Mouse (Mus musculus): ENCODE data around the gene Vps29.

Gene Vps29

DNA sequence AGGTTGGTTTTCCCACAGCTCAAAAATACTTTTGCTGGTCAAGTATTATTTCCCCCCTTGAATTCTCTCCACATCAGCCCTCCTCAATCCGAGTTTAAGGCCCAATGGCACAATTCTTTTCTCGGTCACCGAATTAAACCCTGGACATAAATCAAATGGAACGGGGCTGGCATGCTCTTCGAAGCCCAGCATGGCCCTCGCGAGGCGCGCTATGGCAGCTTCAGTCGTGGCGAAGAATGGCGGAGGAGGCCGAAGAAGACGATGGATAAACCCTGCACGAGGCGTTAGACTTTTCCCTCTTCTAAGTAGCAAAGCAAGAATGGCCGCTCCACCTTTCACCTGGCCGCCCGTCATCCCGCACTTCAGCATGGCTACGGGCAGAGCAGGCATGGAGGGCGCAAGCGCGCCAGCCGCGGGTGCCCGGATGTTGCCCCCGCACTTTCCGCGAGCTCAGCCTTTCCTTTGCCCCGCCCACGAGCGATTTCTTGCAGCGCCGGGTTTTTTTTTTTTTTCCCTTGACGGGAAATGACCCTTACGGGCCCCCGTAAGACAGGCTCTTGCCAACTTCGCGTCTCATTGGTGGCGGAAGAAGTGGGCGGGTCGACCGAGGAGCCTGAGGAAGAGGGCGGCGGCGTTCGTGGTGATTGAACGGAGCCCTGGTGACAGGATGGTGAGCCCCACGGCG is at the start of gene Vps29, which contains the start of gene Rad9b:
Gene Vps29, plus strand, starts transcription at position 563 of the 685 bp plus-strand sequence.
Gene Rad9b, minus strand, starts transcription at position 427 of the 685 bp plus-strand sequence.
- under 1% methylated on average over 51 of the region's 51 CpGs for WGBS

DNA sequence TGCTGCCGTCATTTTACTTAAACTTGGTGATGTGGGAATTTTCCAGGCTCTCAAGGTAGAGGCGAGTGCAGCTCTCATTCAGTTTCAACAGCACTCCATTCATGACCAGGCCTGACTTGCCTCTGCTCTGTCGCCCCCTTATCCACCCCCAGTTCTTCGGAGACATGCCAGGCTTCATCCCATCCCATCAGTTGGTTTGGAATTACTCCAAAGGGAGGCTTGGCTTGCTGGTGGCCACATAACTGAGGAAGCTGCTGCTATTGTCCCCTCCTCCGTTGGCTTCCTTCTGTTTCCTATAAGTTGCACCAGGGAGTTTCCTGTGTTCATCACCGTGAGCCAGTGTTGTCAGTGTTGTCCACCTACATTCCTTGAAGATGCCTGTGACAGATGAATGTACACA is 49.6 kb upstream of the Vps29 start:
- 22% methylated on average over 6 of the region's 6 CpGs for WGBS

DNA sequence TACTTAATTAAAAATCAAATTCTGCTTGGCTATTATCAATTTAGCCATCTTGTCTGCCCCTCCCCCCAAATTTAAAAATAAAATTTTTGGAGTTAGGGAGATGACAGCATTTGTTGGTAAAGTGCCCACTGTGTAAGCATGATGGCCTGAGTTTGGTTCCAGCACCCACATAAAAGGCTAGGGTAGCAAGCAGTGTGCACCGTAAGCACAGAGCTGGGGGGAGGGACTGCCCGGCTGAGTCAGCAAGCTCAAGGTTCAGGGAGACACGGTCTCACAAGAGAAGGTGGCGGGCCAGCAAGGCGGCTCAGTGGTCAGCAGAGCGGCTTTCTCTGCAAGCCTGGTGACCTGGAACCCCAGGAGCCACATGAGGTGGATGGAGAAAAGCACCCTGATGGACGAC is 48.7 kb upstream of the Vps29 start:
- 89% methylated on average over 7 of the region's 7 CpGs for WGBS

DNA sequence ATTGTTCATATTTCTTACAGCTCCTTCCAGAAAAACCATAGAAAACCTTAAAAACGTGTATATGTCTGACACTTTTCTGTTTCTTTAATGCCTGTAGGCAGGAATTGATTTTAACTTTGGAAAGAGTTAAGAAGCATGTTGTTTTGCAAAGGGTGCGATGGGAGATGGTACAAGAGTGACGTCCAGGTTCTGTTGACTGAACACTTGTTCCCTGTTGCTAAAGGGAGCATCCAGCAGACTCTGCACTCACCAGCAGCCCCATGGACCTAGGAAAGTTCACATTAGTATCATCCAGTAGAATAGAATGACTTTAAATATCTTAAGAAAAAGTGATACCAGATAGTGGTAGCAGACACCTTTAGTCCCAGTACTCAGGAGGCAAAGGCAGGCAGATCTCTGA is 47.6 kb upstream of the Vps29 start:
- 82% methylated on average over 3 of the region's 3 CpGs for WGBS

DNA sequence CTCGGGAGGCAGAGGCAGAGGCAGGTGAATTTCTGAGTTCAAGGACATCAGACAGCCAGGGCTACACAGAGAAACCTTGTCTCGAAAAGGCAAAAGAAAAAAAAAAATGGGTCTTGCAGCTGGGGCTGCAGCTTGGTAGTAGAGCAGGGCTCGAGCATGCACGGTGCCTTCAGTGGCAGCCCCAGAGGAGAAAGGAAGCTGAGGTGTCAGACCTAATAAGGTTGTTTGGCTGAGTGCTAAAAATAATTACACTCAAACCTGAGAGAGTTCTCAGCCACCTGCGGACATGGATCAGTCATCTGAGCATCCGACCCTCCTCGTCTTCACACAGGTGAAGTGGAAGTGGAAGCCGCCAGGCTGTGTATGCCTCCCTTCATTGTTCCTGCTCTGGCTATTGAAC is 43.5 kb upstream of the Vps29 start:
- 88% methylated on average over 8 of the region's 8 CpGs for WGBS

DNA sequence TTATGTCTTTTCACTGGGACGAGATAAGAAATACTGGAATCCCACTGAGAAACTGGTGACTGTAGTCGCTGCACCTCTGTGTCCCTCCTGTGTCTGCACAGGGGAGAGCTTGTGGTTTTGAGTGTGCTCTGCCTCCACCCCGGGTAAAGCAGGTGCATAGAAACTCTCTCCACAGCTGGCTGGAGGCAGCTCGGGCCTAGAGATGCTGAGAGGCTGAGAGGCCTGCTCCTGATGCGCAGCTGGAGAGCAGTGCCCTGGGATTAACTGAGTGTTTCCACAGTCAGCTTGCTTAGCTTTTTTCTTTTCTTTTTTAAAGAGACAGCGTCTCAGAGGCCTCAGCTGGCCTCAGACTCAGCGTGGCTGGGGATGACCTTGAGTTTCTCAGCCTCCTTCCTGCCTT is 42.5 kb upstream of the Vps29 start:
- WGBS = 64% methylated on average over 7 of the region's 7 CpGs

DNA sequence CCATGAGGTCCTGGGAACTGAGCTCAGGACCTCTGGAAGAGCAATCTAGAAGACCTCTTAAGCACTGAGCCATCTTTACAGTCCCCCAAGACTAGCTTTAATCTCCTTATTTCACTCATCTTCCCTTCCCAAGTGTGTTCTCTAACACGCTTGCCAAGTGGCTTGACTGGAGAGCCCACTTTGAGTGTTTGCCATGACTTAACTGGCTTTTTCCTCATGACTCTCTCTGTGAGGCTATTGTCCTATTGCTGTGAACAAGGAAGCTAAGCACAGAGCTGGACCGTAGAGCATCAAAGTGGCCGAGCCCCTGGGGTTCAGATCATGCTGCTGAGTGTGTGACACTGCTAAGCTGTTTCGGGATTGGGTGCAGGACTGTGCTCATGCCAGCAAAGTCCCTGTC is 41.8 kb upstream of the Vps29 start:
- 73% methylated on average over 4 of the region's 4 CpGs for WGBS

DNA sequence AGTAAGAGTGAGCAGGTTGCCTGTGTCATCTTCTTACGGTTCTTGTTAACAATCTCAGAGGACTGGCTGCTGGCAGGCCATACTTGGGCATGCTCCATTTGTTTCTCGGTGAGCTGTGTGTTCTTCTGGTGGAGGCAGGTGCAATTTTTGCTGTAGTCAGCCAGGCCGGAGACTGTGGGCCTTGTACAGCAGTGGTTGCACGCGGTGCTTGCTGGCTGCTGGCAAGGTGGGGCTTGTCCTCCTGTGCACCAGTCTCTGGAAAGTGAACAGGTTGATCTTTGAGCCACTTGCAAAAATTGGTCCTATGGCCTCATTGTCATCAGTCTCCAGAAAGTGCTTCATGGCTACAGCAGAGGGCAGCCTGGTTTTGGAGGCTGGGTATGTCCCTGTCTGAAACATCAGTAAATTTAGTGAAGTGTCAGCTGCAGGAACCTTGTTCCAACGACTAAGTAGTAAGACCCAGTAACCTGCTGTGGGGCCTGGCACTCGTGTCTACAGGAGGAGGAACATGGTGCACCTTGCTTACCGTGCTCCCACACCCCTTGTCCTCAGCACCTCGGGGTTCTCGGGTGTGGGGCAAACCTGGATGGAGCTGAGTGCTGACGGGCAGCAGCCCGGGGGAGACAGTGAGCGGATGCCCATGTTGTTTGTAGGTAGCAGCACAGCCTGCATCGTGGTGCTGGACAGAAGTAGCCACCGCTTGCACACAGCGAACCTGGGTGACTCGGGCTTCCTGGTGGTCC is 41.1 kb upstream of the Vps29 start:
- WGBS = 79% methylated on average over 17 of the region's 17 CpGs

DNA sequence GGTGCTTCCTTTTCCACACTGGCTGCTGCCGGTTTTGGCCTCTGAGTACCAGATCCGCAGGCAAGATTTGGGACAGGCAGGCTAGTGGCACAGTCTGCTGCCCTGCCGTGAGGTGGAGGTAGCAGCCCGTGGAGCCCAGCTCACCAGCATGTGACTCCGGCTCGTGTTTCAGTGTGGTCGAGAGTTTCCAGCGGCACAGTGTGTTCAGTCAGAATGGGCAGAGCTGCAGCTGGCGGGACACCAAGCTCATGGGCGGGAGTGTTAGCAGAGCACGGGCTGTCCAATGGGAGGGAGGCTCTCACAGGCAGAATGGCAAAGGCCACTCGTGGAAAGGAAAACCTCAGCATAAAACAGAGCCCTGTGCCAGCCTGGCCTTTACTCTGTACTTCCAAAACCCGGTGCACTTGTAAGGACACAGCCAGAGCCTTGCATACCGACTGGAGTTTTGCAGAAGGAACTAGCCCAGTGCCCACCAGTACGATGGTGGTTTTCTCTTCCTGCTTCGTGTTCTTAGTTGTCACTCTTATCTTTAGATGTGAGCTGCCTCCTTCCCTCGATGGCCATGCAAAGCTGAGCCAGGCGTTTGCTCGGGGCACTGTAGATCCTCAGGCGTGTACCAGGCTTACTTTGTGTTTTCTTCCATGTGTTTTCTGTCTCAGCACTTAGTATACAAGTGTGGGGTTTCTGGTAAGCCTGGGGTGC is 39.1 kb upstream of the Vps29 start:
- 47% methylated on average over 20 of the region's 20 CpGs for WGBS

DNA sequence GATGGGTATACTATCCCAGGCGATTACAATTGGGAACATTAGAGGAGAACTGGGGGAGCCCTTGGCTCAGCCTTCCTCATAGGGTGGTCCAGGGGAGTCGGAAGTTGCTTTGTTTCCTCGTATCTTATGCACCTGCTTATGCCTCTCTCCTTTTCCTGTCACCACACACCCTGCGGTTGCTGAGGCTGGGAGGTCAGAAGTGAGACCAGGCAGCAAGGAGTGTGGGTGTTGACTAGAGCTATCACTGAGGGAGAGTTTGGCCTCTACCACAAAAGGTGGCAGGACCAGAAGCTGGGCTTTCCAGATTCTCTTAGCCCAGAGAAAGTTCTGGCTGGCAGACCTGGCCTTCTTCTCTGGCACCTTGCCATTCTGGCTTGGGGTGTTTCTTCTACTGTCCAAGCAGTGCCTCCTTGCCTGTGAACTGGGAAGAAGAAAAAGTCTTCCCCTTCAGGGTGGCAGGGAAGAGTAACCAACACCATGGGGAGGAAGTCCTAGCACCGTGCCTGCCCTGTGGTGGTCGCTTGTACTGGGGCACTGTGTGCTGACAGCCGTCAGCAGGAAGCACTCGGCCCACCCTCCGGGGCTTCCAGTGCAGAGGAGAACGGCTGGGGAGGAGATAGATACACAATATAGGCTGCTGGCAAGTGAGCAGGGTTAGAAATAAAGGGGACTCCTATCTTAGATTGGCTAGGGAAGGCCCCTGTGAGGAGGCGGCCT is 36.7 kb upstream of the Vps29 start:
- WGBS = 68% methylated on average over 11 of the region's 11 CpGs

DNA sequence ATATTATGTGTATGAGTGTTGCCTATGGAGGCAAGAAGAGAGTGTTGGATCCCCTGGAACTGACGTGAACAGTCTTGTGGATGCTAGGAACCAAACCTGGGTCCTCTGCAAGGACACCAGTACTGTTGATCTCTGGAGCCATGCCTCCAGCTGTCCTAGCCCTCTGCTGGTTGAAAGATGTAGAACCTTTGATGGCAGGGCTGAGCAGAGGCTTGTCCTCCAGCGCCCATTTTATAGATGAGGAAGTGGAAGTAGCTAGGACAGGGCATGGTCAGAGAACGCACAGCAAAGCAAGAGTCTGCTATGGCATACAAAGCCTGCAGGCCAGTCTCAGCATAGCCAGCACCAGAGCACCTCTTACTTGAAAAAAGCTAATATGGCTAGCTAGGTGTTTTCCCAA is 36.1 kb upstream of the Vps29 start:
- WGBS = 88% methylated on average over 3 of the region's 3 CpGs

DNA sequence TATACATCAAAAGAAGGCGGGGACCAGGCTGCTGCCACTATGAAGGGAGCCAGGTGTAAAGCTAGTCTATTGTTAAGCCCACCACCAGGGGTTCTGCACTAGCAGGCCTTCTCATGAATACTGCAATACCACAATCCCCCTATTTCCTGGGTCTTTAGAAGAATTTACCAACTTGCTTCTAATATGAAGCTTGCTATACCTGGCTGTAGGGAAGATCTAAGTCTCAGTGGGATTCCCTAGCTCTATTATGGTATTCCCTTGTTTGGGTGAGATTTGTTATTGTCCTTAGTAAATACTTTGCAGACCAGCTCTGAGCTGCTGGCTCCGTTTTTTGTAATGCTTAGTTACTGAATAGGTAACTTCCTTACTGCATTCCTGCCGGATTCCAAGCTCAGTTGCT is 35.2 kb upstream of the Vps29 start:
- 73% methylated on average over 3 of the region's 3 CpGs for WGBS

DNA sequence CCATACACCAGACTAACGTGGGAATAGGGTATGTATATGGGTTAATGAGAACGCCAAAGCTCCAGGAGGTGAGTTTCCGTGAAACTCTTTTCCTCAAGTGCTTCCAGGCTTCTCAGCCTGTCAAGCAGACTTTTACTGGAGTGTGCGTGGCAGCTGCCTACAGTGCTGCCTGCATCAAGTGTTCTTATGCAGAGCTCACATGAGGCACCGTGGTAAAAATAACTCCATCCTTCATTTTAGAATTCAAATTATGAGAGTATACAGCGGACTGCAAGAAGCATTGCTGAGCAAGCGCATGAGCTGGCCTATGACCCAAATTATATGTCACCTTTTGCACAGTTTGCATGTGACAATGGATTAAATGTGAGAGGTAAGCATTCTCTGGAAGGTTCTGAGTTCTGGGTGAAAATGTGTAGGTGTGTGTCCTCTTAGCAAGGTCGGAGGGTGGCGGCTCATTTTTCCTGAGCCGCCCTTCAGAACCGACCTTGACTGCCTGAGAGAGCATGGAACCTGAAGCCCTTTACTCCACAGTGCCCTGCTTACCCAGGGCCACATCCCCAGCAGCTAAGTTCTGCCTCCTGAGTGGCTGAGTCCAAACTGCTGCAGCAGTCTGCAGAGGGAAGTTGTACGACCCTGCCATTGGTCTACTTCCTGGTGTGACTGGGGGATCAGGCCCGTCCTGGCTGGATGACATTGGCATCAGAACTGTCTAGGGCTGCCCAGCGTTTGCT is 34.5 kb upstream of the Vps29 start:
- 52% methylated on average over 14 of the region's 14 CpGs for WGBS

DNA sequence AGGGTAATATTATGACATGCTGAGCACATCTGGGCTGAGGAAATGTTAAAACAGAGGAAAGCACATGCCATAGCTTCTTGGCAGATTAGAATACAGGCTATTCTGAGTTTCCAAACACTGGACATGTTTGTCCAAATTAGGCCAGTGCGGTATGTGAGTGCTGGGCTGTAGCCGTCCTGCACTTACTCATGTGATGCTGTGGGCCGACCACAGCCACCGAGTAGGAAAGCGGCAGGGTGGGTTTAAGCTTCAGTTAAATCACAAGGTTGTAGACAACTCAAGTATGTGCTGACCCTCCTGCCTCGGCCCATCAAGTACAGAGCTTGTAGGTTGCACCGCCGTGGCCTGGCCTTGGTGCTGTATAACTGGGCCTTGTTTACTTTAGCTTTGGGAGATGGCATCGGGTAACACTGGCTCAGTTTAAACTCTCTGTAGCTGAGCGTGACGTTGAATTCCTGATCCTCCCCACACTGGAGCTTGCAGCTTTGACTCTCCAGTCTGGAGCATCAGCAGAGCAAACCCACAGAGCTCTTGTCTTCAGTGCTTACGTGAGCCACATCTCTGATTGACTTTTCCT is 33.9 kb upstream of the Vps29 start:
- 68% methylated on average over 12 of the region's 12 CpGs for WGBS

DNA sequence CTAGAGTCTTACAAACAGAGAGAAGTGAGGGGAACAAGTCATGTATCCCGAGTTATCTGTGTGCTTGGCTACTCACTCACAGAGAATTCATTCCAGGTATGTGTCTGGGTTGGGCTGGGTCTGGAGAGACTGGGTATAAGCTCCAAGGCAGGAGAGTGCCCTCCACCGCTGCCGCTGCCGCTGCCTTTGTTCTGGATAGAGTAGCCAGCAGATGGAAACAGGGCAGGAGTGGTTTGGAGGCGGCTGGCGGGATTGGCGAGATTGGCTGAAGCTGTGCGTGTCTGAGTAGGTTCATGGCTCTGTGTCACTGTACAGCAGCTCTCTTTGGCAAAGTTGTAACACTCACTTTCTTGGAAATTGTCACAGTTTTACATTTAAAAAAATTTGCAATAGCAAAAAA is 30.6 kb upstream of the Vps29 start:
- WGBS = 47% methylated on average over 8 of the region's 8 CpGs

DNA sequence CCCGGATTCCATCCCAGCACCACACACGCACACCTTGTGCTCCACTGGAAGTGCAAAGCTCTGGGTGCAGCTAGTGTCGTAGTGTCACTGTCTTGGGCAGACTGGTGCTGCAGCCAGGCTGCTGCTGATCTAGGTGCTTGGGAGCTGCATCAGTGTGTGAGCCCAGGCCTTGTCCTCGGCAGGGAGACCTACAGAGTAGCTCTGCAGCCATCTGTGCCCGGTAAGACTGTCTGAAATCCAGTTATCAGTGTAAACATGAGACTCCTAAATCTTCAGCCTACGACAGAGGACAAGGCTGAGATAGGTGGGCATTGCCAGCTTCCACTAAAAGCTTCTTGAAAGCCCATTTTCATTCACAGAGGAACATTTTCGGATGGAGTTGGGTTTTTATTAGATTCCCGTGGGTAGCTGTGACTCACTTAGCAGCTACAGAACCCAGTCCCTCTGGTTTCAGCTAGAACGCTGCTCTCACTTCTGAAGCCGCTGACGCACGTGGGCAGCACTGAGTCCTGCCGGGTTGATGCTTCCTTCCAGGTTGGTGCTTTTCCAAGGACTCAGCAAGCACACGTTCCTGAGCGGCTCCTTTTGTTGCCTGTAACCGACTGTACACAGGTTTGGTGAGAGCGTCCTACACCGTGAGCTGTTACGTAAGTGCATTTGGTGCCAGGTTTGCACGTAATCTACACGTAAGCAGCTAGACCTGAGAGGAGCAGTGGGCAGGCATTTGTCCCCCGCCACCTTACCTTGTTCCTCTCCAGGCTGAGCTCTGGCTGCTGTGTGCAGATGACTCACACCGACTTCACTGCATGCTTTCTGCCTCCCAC is 29.3 kb upstream of the Vps29 start:
- 47% methylated on average over 23 of the region's 23 CpGs for WGBS

DNA sequence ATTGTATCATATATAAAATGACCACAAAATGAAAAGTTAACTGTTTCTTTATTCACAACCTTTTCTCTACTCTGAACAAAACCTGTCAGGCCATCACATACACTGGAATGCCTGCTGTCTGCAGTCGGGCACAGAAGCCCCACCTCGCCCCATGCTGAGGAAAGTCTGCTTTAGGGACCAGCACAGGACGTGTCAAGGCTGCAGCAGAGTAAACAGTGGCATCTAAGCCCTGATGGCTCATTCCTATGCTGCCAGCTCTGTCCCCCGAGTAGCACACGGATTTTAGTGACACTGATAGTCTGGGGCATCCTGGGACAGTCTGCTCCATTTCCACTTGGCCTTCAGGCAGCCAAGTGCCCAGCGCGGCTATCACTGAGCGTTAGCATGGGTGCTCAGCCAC is 28.7 kb upstream of the Vps29 start:
- 66% methylated on average over 8 of the region's 8 CpGs for WGBS

DNA sequence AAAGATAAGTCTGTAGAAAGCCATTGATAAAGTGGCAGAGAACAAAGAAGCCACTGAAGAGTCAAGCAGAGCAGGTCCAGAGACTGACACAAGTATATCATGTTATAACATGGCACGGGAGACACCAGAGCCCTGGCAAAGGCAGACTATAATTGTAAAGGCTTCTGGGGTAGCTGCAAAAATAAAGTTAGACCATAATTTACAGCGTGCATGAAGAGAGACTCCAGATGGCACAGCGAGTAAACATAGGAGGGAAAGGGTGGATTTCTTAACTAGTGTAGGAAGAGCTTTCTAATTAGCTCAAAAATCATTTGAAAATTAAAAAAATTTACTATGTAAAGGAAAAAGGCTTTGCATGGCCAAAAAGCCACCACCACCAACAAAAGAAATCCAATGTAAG is 26.9 kb upstream of the Vps29 start:
- WGBS = 48% methylated on average over 3 of the region's 3 CpGs

DNA sequence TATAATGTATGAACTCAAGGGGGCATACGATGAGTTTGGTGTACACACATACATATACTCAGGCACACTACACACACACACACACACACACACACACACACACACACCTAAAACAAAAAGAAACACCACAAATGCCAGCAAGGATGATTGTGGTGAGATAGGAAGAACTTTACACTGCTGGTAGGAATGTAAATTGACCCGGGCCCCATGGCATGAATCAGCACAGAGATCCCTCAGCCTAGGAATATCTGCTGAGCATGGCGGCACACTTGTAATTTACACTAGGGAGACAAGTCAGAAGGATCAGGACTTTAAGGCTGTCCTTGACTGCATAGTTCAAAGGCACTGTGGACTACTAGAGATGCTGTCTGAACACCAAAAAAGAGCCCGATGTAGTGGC is 23.9 kb upstream of the Vps29 start:
- WGBS = 89% methylated on average over 4 of the region's 4 CpGs

DNA sequence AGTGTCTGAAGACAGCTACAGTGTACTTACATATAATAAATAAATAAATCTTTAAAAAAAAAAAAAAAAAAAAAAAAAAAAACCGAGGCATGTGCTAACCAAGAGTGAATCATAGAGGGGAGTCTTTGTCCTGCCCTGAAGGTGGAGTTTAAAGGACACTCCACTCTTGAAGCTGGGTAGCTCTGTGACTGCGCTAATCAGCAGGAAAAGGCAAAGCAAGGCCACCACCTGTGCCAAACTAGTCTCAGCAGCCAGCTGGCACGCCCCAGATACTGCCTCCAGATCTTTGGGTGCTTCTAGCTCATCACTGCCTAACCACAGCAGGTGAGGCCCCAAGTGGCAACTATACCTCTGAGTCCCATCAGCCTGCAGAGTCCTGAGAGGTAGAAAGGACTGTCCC is 19.5 kb upstream of the Vps29 start:
- 63% methylated on average over 3 of the region's 3 CpGs for WGBS

All from cerebral cortex, adult 2 months (tissue).